Mouse (Mus musculus) myocyte (in vitro differentiated cells): ENCODE data around the gene Cbx4. TPM values are rescaled to one million over a fixed set of nuclear protein-coding genes. Genes with fewer than 3 reads are reported as not detected.

Experiments used
- H3K27me3 ChIP-seq: one replicate; pipeline ENCODE4 v1.6.1; 2011; ENCODE audit not compliant: control insufficient read depth, insufficient read depth, insufficient read length
- H3K36me3 ChIP-seq: one replicate; pipeline ENCODE4 v1.6.1; 2011; ENCODE audit not compliant: control insufficient read depth, insufficient read depth
- H3K4me2 ChIP-seq: one replicate; pipeline ENCODE4 v1.6.1; 2011; ENCODE audit warnings: low read depth, control low read depth
- H3K4me3 ChIP-seq: one replicate; pipeline ENCODE4 v1.5.1; 2011; ENCODE audit warnings: mild to moderate bottlenecking, control low read depth, moderate library complexity
- H3K79me2 ChIP-seq: one replicate; pipeline ENCODE4 v1.6.1; 2011; ENCODE audit not compliant: control insufficient read depth, insufficient read depth
- H3ac ChIP-seq: one replicate; pipeline ENCODE4 v1.6.1; 2011; ENCODE audit not compliant: control insufficient read depth, insufficient read length
- CEBPB ChIP-seq: IDR thresholded peaks from 2 replicates; pipeline ENCODE4 v1.6.1; 2011; ENCODE audit warnings: mild to moderate bottlenecking, moderate library complexity; ENCODE audit not compliant: poor library complexity, insufficient read depth, severe bottlenecking
- E2F4 ChIP-seq: IDR thresholded peaks from one replicate; pipeline ENCODE4 v1.6.1; 2011; ENCODE audit warnings: mild to moderate bottlenecking, control low read depth, moderate library complexity; ENCODE audit not compliant: insufficient read depth
- MAX ChIP-seq: IDR thresholded peaks from one replicate; pipeline ENCODE4 v1.6.1; 2011; ENCODE audit warnings: low read depth, mild to moderate bottlenecking, control low read depth
- MYOD1 ChIP-seq, 3 experiments: IDR thresholded peaks; one replicate each; pipeline ENCODE4 v1.6.1; 2011; ENCODE audit warnings: control low read depth in 2 of 3, low read depth in 2 of 3, mild to moderate bottlenecking in 2 of 3, moderate library complexity in 1 of 3; ENCODE audit not compliant: insufficient read length in 2 of 3, control insufficient read depth in 1 of 3
- MYOG ChIP-seq, 3 experiments: IDR thresholded peaks; one replicate each; pipeline ENCODE4 v1.6.1; 2011; ENCODE audit warnings: control low read depth in 2 of 3, low read depth in 2 of 3, mild to moderate bottlenecking in 2 of 3; ENCODE audit not compliant: insufficient read length in 2 of 3, control insufficient read depth in 1 of 3, insufficient read depth in 1 of 3
- POLR2A ChIP-seq: IDR thresholded peaks from one replicate; pipeline ENCODE4 v1.6.1; 2011; ENCODE audit warnings: low read depth, mild to moderate bottlenecking, control low read depth, moderate library complexity; ENCODE audit not compliant: insufficient read length
- POLR2AphosphoS2 ChIP-seq: IDR thresholded peaks from one replicate; pipeline ENCODE4 v1.6.1; 2011; ENCODE audit warnings: low read depth, control low read depth; ENCODE audit not compliant: insufficient read length
- REST ChIP-seq: IDR thresholded peaks from one replicate; pipeline ENCODE4 v1.6.1; 2011; ENCODE audit warnings: mild to moderate bottlenecking, control low read depth, moderate library complexity; ENCODE audit not compliant: insufficient read depth, insufficient read length
- SRF ChIP-seq: IDR thresholded peaks from one replicate; pipeline ENCODE4 v1.6.1; 2011; ENCODE audit warnings: low read depth; ENCODE audit not compliant: control insufficient read depth, insufficient read length
- TCF12 ChIP-seq: IDR thresholded peaks from one replicate; pipeline ENCODE4 v1.6.1; 2011; ENCODE audit warnings: mild to moderate bottlenecking, control low read depth; ENCODE audit not compliant: poor library complexity, insufficient read depth, severe bottlenecking
- TCF3 ChIP-seq: IDR thresholded peaks from one replicate; pipeline ENCODE4 v1.6.1; 2011; ENCODE audit warnings: low read depth, control low read depth; ENCODE audit not compliant: insufficient read length
- USF1 ChIP-seq: IDR thresholded peaks from one replicate; pipeline ENCODE4 v1.6.1; 2011; ENCODE audit warnings: low read depth, mild to moderate bottlenecking, control low read depth, moderate library complexity
- polyA plus RNA-seq: library from polyadenylated mRNA; unstranded; fragments of >200 nt; fragmentation: generic; extraction: Trizol; gene quantifications from one replicate; pipeline ENCODE4 v1.2.1, GENCODE M21; 2012; ENCODE audit warnings: missing spikeins

The Cbx4 gene
- polyA plus RNA-seq, 1 experiment, result 29.9 TPM

DNA sequence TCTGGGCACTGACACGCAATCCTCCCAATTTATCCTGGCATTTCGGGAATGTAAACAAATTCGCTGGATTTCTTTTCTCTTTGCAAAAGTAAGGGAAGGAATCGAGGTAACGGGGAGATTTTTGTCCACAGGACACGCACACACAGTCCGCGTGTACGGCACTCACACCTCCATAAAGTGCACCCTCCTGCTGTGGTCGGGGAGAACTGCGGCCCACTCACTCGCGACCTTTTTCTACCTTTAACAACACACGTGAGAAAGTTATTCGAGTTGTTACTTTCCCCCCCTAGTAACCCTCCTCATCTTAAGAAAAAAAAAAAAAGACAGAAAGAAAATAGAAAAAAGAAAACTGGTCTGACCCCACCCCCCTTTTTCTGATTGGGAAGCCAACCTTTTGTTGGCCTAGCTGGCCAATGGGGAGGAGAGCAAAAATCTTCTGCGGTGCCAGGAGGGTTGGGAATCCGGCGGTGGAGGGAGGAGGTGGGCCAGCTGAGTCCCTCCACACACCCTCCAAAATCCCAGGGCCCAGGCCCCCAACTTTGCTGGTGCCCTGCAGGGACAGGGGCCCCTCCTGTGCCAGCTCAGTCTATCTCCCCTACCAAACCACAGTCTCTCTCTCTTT, 48.1 kb downstream of the Cbx4 start:
- Histone ChIP-seq H3K4me3 (peak overlapping the region; percentile 40), H3K4me2 (peak overlapping the region; percentile 97), H3K27me3 (peaks cover 5% of the 10 kb centered on the region), H3K36me3 (no peaks in the 10 kb centered on the region), H3ac (peak overlapping the region; percentile 14), H3K79me2 (peaks cover 13% of the 10 kb centered on the region)
- no peak for TF ChIP-seq MYOG (IDR thresholded peaks at IDR 0.05; ENCODE audit: control insufficient read depth in 1 of 3, insufficient read depth in 1 of 3, insufficient read length in 2 of 3, low read depth in 2 of 3)
- TF ChIP-seq REST, result no peak
- no peak for TF ChIP-seq SRF
- no peak for TF ChIP-seq POLR2AphosphoS2
- no peak for TF ChIP-seq TCF12

GRCm38 (mm10) chr11:119036934-119037779, 48.9 kb downstream of the Cbx4 start:
- peaks cover 13% of the 10 kb centered on the region for H3K79me2 ChIP-seq
- H3K4me3 ChIP-seq, result peak overlapping the region; percentile 40
- H3K4me2 ChIP-seq, result peak overlapping the region; percentile 97
- H3ac ChIP-seq, result peak overlapping the region; percentile 14
- H3K27me3 ChIP-seq, result peaks cover under 1% of the 10 kb centered on the region
- no peaks in the 10 kb centered on the region for H3K36me3 ChIP-seq
- TF ChIP-seq POLR2AphosphoS2, result peak; percentile 56
- no peak for TF ChIP-seq TCF12
- TF ChIP-seq POLR2A, result peak; percentile 74
- no peak for TF ChIP-seq TCF3
- peak in 1 of 3 experiments; percentile 3 for TF ChIP-seq MYOD1 (IDR thresholded peaks at IDR 0.05; ENCODE audit: control insufficient read depth in 1 of 3, insufficient read length in 2 of 3, low read depth in 2 of 3)
- no peak for TF ChIP-seq MAX

GRCm38 (mm10) chr11:119036447-119036846, 49.6 kb downstream of the Cbx4 start:
- Histone ChIP-seq H3ac (peak overlapping the region; percentile 14), H3K79me2 (peaks cover 13% of the 10 kb centered on the region), H3K36me3 (no peaks in the 10 kb centered on the region), H3K4me3 (peak overlapping the region; percentile 40), H3K27me3 (no peaks in the 10 kb centered on the region), H3K4me2 (peak overlapping the region; percentile 97)
- TF ChIP-seq REST (no peak), MAX (no peak), POLR2A (no peak), MYOG (IDR thresholded peaks at IDR 0.05; ENCODE audit: control insufficient read depth in 1 of 3, insufficient read depth in 1 of 3, insufficient read length in 2 of 3, low read depth in 2 of 3) (no peak), USF1 (no peak), TCF3 (no peak), CEBPB (no peak), E2F4 (no peak), MYOD1 (IDR thresholded peaks at IDR 0.05; ENCODE audit: control insufficient read depth in 1 of 3, insufficient read length in 2 of 3, low read depth in 2 of 3) (no peak), SRF (no peak), POLR2AphosphoS2 (no peak), TCF12 (no peak)

- no peaks in the 10 kb centered on the region for H3K27me3 ChIP-seq
Measured at GRCm38 (mm10) chr11:119035686-119036165, 50.3 kb downstream of the Cbx4 start.

More at GRCm38 (mm10) chr11:119035686-119036165, 50.3 kb downstream of the Cbx4 start:
- H3K36me3 ChIP-seq, result no peaks in the 10 kb centered on the region
- H3K79me2 ChIP-seq, result peaks cover 13% of the 10 kb centered on the region
- TF ChIP-seq E2F4, result no peak
- no peak for TF ChIP-seq SRF
- TF ChIP-seq MAX, result no peak
- no peak for TF ChIP-seq REST
- no peak for TF ChIP-seq MYOG (IDR thresholded peaks at IDR 0.05; ENCODE audit: control insufficient read depth in 1 of 3, insufficient read depth in 1 of 3, insufficient read length in 2 of 3, low read depth in 2 of 3)
- TF ChIP-seq TCF3, result no peak
- TF ChIP-seq CEBPB, result no peak
- TF ChIP-seq TCF12, result no peak
- no peak for TF ChIP-seq POLR2A
- no peak for TF ChIP-seq MYOD1 (IDR thresholded peaks at IDR 0.05; ENCODE audit: control insufficient read depth in 1 of 3, insufficient read length in 2 of 3, low read depth in 2 of 3)
- TF ChIP-seq USF1, result no peak
- no peak for TF ChIP-seq POLR2AphosphoS2
- H3K4me3 ChIP-seq, result no peak overlapping the region
- no peak overlapping the region for H3K4me2 ChIP-seq
- no peak overlapping the region for H3ac ChIP-seq
